Mouse (Mus musculus): ENCODE measurements around the gene Spns2. TPM values are rescaled to one million over a fixed set of nuclear protein-coding genes. Genes with fewer than 3 reads are reported as not detected.

The Spns2 gene
- polyA plus RNA-seq, 2 experiments, result 6.3 to 15.9 TPM

DNA sequence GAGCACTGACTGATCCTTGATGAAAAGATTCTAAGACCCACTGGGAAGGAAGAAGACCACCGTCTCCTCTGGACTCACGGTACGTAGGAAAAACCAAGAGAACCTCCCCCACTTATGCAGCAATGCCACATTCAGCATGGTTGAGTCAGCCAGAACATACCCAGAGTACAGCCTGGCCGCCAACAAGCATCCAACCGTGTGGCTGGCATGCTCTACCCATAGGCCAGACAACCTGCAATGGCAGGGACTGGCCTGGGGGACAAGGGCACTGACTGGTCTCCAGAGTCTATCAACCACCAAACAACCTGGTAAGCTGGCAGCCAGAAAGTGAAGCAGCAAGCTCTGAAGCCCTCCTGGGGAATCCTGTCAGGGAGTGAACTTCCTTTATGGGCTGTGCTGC is 18.9 kb upstream of the Spns2 start:
- H3K9ac ChIP-seq (ENCODE audit: low read depth, low read length, severe bottlenecking), result no peak overlapping the region
- no peaks in the 10 kb centered on the region for H3K27me3 ChIP-seq (ENCODE audit: control insufficient read depth, insufficient read depth, low read length)
- H3K27ac ChIP-seq (replicated peaks; ENCODE audit: low read depth, low read length), result no peak overlapping the region
- DNase-seq (ENCODE audit: low spot score) (no peak), ATAC-seq (ENCODE audit: low FRiP score, low read depth) (no peak)
- no peaks in the 10 kb centered on the region for H3K36me3 ChIP-seq (ENCODE audit: control insufficient read depth, insufficient read depth, low read length)
- H3K4me3 ChIP-seq (replicated peaks; ENCODE audit: low read length), result no peak overlapping the region
- H3K9me3 ChIP-seq (ENCODE audit: control insufficient read depth, low read length), result no peaks in the 10 kb centered on the region
- H3K4me2 ChIP-seq (replicated peaks; ENCODE audit: low read depth, low read length, severe bottlenecking), result no peak overlapping the region
- WGBS, result 94% methylated on average over 5 of the region's 5 CpGs
- no peak for TF ChIP-seq POLR2A (IDR thresholded peaks at IDR 0.05; ENCODE audit: borderline replicate concordance, extremely low read depth, insufficient read depth, insufficient read length)
- no peaks in the 10 kb centered on the region; the same call in 1 of the 2 replicates for H3K4me1 ChIP-seq (ENCODE audit: control insufficient read depth, insufficient read depth, low read length)

DNA sequence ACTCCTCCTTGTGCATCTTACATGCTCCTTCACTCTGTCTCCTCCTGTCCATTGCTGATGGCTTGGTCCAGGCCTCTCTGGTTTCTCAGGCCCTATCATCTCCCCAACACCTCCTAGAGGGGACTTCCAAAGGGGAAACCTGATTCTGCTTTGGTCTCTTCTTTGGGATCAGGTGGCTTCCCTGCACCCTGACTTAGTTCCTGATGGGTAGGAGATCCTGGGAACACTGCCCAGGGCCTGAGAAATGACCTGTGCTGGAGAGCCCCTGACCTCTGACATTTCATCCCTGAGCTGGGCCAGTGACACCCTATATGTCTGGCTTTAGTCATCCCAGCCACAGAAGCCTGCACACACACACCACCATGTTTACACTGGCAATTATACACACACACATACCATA is 17.9 kb upstream of the Spns2 start:
- Histone ChIP-seq H3K4me3 (replicated peaks; ENCODE audit: low read length) (no peak overlapping the region), H3K27me3 (ENCODE audit: control insufficient read depth, insufficient read depth, low read length) (no peaks in the 10 kb centered on the region), H3K9me3 (ENCODE audit: control insufficient read depth, low read length) (no peaks in the 10 kb centered on the region), H3K4me2 (replicated peaks; ENCODE audit: low read depth, low read length, severe bottlenecking) (no peak overlapping the region), H3K27ac (replicated peaks; ENCODE audit: low read depth, low read length) (no peak overlapping the region), H3K9ac (ENCODE audit: low read depth, low read length, severe bottlenecking) (no peak overlapping the region), H3K36me3 (ENCODE audit: control insufficient read depth, insufficient read depth, low read length) (no peaks in the 10 kb centered on the region), H3K4me1 (ENCODE audit: control insufficient read depth, insufficient read depth, low read length) (peaks cover 6% of the 10 kb centered on the region)
- ATAC-seq (ENCODE audit: low FRiP score, low read depth), result no peak
- no peak for TF ChIP-seq POLR2A (IDR thresholded peaks at IDR 0.05; ENCODE audit: borderline replicate concordance, extremely low read depth, insufficient read depth, insufficient read length)
- DNase-seq (ENCODE audit: low spot score), result no peak

- H3K4me3 ChIP-seq (replicated peaks; ENCODE audit: low read length), result no peak overlapping the region
- H3K27me3 ChIP-seq (ENCODE audit: control insufficient read depth, insufficient read depth, low read length), result no peaks in the 10 kb centered on the region
- H3K9me3 ChIP-seq (ENCODE audit: control insufficient read depth, low read length), result no peaks in the 10 kb centered on the region
- DNase-seq (ENCODE audit: low spot score) (no peak), ATAC-seq (ENCODE audit: low FRiP score, low read depth) (no peak)
- H3K27ac ChIP-seq (replicated peaks; ENCODE audit: low read depth, low read length), result no peak overlapping the region
- no peak overlapping the region for H3K4me2 ChIP-seq (replicated peaks; ENCODE audit: low read depth, low read length, severe bottlenecking)
- no peak overlapping the region for H3K9ac ChIP-seq (ENCODE audit: low read depth, low read length, severe bottlenecking)
- TF ChIP-seq POLR2A (IDR thresholded peaks at IDR 0.05; ENCODE audit: borderline replicate concordance, extremely low read depth, insufficient read depth, insufficient read length), result no peak
- WGBS, result 72% methylated on average over 10 of the region's 10 CpGs
- peaks cover 15% of the 10 kb centered on the region for H3K4me1 ChIP-seq (ENCODE audit: control insufficient read depth, insufficient read depth, low read length)
- H3K36me3 ChIP-seq (ENCODE audit: control insufficient read depth, insufficient read depth, low read length), result no peaks in the 10 kb centered on the region
Observed at GRCm38 (mm10) chr11:72504016-72504797, 14.5 kb upstream of the Spns2 start.

GRCm38 (mm10) chr11:72503501-72503921 is 13.8 kb upstream of the Spns2 start:
- 26% methylated on average over 5 of the region's 5 CpGs for WGBS
- H3K36me3 ChIP-seq (ENCODE audit: control insufficient read depth, insufficient read depth, low read length), result no peaks in the 10 kb centered on the region
- ATAC-seq (ENCODE audit: low FRiP score, low read depth) (no peak), DNase-seq (ENCODE audit: low spot score) (no peak)
- no peak overlapping the region for H3K4me3 ChIP-seq (replicated peaks; ENCODE audit: low read length)
- no peak overlapping the region for H3K9ac ChIP-seq (ENCODE audit: low read depth, low read length, severe bottlenecking)
- no peaks in the 10 kb centered on the region for H3K27me3 ChIP-seq (ENCODE audit: control insufficient read depth, insufficient read depth, low read length)
- no peak for TF ChIP-seq POLR2A (IDR thresholded peaks at IDR 0.05; ENCODE audit: borderline replicate concordance, extremely low read depth, insufficient read depth, insufficient read length)
- no peaks in the 10 kb centered on the region for H3K9me3 ChIP-seq (ENCODE audit: control insufficient read depth, low read length)
- no peak overlapping the region for H3K27ac ChIP-seq (replicated peaks; ENCODE audit: low read depth, low read length)
- no peak overlapping the region for H3K4me2 ChIP-seq (replicated peaks; ENCODE audit: low read depth, low read length, severe bottlenecking)
- peaks cover 15% of the 10 kb centered on the region for H3K4me1 ChIP-seq (ENCODE audit: control insufficient read depth, insufficient read depth, low read length)

GRCm38 (mm10) chr11:72502236-72502635 is 12.5 kb upstream of the Spns2 start:
- ATAC-seq (ENCODE audit: low FRiP score, low read depth) (no peak), DNase-seq (ENCODE audit: low spot score) (no peak)
- Histone ChIP-seq H3K9me3 (ENCODE audit: control insufficient read depth, low read length) (no peaks in the 10 kb centered on the region), H3K27ac (replicated peaks; ENCODE audit: low read depth, low read length) (no peak overlapping the region), H3K36me3 (ENCODE audit: control insufficient read depth, insufficient read depth, low read length) (no peaks in the 10 kb centered on the region), H3K27me3 (ENCODE audit: control insufficient read depth, insufficient read depth, low read length) (no peaks in the 10 kb centered on the region), H3K4me1 (ENCODE audit: control insufficient read depth, insufficient read depth, low read length) (peaks cover 15% of the 10 kb centered on the region), H3K9ac (ENCODE audit: low read depth, low read length, severe bottlenecking) (no peak overlapping the region), H3K4me2 (replicated peaks; ENCODE audit: low read depth, low read length, severe bottlenecking) (no peak overlapping the region), H3K4me3 (replicated peaks; ENCODE audit: low read length) (no peak overlapping the region)
- WGBS, result 19% methylated on average over 8 of the region's 8 CpGs
- no peak for TF ChIP-seq POLR2A (IDR thresholded peaks at IDR 0.05; ENCODE audit: borderline replicate concordance, extremely low read depth, insufficient read depth, insufficient read length)

Measured in limb, embryonic 14.5 days (tissue).